Mouse (Mus musculus) layer of hippocampus, postnatal 14 days (tissue): ENCODE data around the gene Olfr221. TPM values are rescaled to one million over a fixed set of nuclear protein-coding genes. Genes with fewer than 3 reads are reported as not detected.

ENCODE experiments used
- DNase-seq, 2 experiments: peaks; one replicate each; pipeline ENCODE4 v3.0.0; 2021 to 2022; ENCODE audit warnings: low spot score in 2 of 2, mixed read lengths in 1 of 2
- total RNA-seq, 2 experiments: library from RNA; stranded (reverse); gene quantifications; 2 replicates each; pipeline ENCODE4 v1.2.3; 2021

The Olfr221 gene
- total RNA-seq, 2 experiments from 2014 or later = not detected

GRCm38 (mm10) chr14:52019590-52020340 is 22.5 kb downstream of the Olfr221 start:
- DNase-seq = peak; percentile 99

- DNase-seq = no peak
Observed at GRCm38 (mm10) chr14:52019051-52019589, 23.1 kb downstream of the Olfr221 start.

- no peak for DNase-seq
Observed at GRCm38 (mm10) chr14:52018248-52019050, 23.8 kb downstream of the Olfr221 start.

- no peak for DNase-seq
Observed at GRCm38 (mm10) chr14:52017662-52018061, 24.6 kb downstream of the Olfr221 start.

GRCm38 (mm10) chr14:52016625-52017405 is 25.4 kb downstream of the Olfr221 start:
- no peak for DNase-seq

- DNase-seq = no peak
Observed at GRCm38 (mm10) chr14:52015445-52016100, 26.7 kb downstream of the Olfr221 start, which contains the start of gene Tmem253. Gene Tmem253, plus strand, starts transcription at chr14:52015658.

GRCm38 (mm10) chr14:52014761-52015311 is 27.4 kb downstream of the Olfr221 start:
- DNase-seq = no peak

- no peak for DNase-seq
Observed at GRCm38 (mm10) chr14:52014271-52014760, 27.9 kb downstream of the Olfr221 start.

GRCm38 (mm10) chr14:52013771-52014219 is 28.5 kb downstream of the Olfr221 start:
- DNase-seq = no peak

- DNase-seq = no peak
Observed at GRCm38 (mm10) chr14:52013021-52013610, 29.1 kb downstream of the Olfr221 start.

- DNase-seq = no peak
Observed at GRCm38 (mm10) chr14:52012553-52012952, 29.7 kb downstream of the Olfr221 start.

GRCm38 (mm10) chr14:52012085-52012484 is 30.2 kb downstream of the Olfr221 start:
- DNase-seq = peak in 1 of 2 experiments; percentile 76

- no peak for DNase-seq
Observed at GRCm38 (mm10) chr14:52011683-52012082, 30.6 kb downstream of the Olfr221 start.

- DNase-seq = peak; percentile 61 to 82
Observed at GRCm38 (mm10) chr14:52010446-52011111, 31.7 kb downstream of the Olfr221 start.

- no peak for DNase-seq
Observed at GRCm38 (mm10) chr14:52009841-52010240, 32.4 kb downstream of the Olfr221 start.

GRCm38 (mm10) chr14:52009361-52009760 is 32.9 kb downstream of the Olfr221 start:
- no peak for DNase-seq

- peak; percentile 92 to 93 for DNase-seq
Observed at GRCm38 (mm10) chr14:52008321-52009203, 33.7 kb downstream of the Olfr221 start.

- no peak for DNase-seq
Observed at GRCm38 (mm10) chr14:52006771-52007170, 35.5 kb downstream of the Olfr221 start.
